Mouse (Mus musculus) stomach, postnatal 0 days (tissue): ENCODE results near the gene Mb21d2. TPM values are rescaled to one million over a fixed set of nuclear protein-coding genes. Genes with fewer than 3 reads are reported as not detected.

Experiments
- ATAC-seq: fragments of 200-750 bp; cut with Nextera tagmentation; 2 replicates; pipeline ENCODE4 v1.8.0; 2017; ENCODE audit not compliant: low FRiP score, low TSS enrichment
- DNase-seq: peaks from one replicate; pipeline ENCODE4 v3.0.0-alpha.2; 2016; ENCODE audit warnings: low spot score
- H3K27ac ChIP-seq: fragments of 300-500 bp; sonication (generic); replicated peaks from 2 replicates; pipeline ENCODE4 v1.5.1; 2014; ENCODE audit warnings: mild to moderate bottlenecking, control low read depth
- H3K27me3 ChIP-seq: fragments of 300-500 bp; sonication (generic); 2 replicates; pipeline ENCODE4 v1.6.1; 2014; ENCODE audit warnings: low read length; ENCODE audit not compliant: control insufficient read depth, insufficient read depth
- H3K36me3 ChIP-seq: fragments of 300-500 bp; sonication (generic); 2 replicates; pipeline ENCODE4 v1.6.1; 2014; ENCODE audit warnings: low read length, mixed read lengths; ENCODE audit not compliant: control insufficient read depth, insufficient read depth
- H3K4me1 ChIP-seq: fragments of 300-500 bp; sonication (generic); replicated peaks from 2 replicates; pipeline ENCODE4 v1.6.1; 2014; ENCODE audit warnings: antibody characterized with exemption; ENCODE audit not compliant: control insufficient read depth, insufficient read depth
- H3K4me2 ChIP-seq: fragments of 300-500 bp; sonication (generic); replicated peaks from 2 replicates; pipeline ENCODE4 v1.6.1; 2014; ENCODE audit warnings: low read depth, mild to moderate bottlenecking, control low read depth, moderate library complexity
- H3K4me3 ChIP-seq: fragments of 300-500 bp; sonication (generic); 2 replicates; pipeline ENCODE4 v1.5.1; 2014; ENCODE audit warnings: low read depth, low read length, control low read depth
- H3K9ac ChIP-seq: fragments of 300-500 bp; sonication (generic); 2 replicates; pipeline ENCODE4 v1.6.1; 2014; ENCODE audit warnings: mild to moderate bottlenecking, low read length, control low read depth, mixed read lengths
- H3K9me3 ChIP-seq: fragments of 300-500 bp; sonication (generic); 2 replicates; pipeline ENCODE4 v1.6.1; 2016; ENCODE audit warnings: low read length; ENCODE audit not compliant: control insufficient read depth
- CTCF ChIP-seq: IDR thresholded peaks from 2 replicates; pipeline ENCODE4 v1.5.1; 2016; ENCODE audit warnings: antibody characterized with exemption, low read depth, mild to moderate bottlenecking, moderate library complexity
- EP300 ChIP-seq: optimal IDR thresholded peaks from 2 replicates; pipeline ENCODE3; 2016; ENCODE audit warnings: antibody characterized with exemption
- WGBS: fragments of 180-500 bp; shearing (Covaris S2); extraction: QIAGEN DNeasy Blood & Tissue Kit; methylation state at CpG from one replicate; pipeline ENCODE4 v1.1.7; 2014; 5-methylcytosine and 5-hydroxymethylcytosine counted together
- polyA plus RNA-seq: library from polyadenylated mRNA; unstranded; fragments of >200 nt; fragmentation: Nextera tagmentation; extraction: Ambion mirVana; gene quantifications from 2 replicates; pipeline ENCODE4 v1.2.1, GENCODE M21; 2015

Gene Mb21d2
- polyA plus RNA-seq, 1 experiment from 2014 or later, result 4.8 TPM

- WGBS, result 50% methylated on average over 7 of the region's 7 CpGs
- DNase-seq (no peak), ATAC-seq (no peak)
- Histone ChIP-seq H3K4me1 (no peaks in the 10 kb centered on the region), H3K4me3 (no peak overlapping the region), H3K27me3 (no peaks in the 10 kb centered on the region), H3K4me2 (no peak overlapping the region), H3K9me3 (no peaks in the 10 kb centered on the region), H3K9ac (no peak overlapping the region), H3K27ac (no peak overlapping the region), H3K36me3 (no peaks in the 10 kb centered on the region)
- TF ChIP-seq CTCF (no peak), EP300 (no peak)
These were observed 6.8 kb upstream of the Mb21d2 start for GRCm38 (mm10) chr16:28936181-28936792.

- no peak overlapping the region for H3K4me3 ChIP-seq
- WGBS, result 83% methylated on average over 3 of the region's 3 CpGs
- H3K27me3 ChIP-seq, result no peaks in the 10 kb centered on the region
- no peaks in the 10 kb centered on the region for H3K4me1 ChIP-seq
- H3K4me2 ChIP-seq, result no peak overlapping the region
- H3K36me3 ChIP-seq, result no peaks in the 10 kb centered on the region
- no peak overlapping the region for H3K27ac ChIP-seq
- TF ChIP-seq CTCF (no peak), EP300 (no peak)
- ATAC-seq (no peak), DNase-seq (no peak)
- H3K9ac ChIP-seq, result no peak overlapping the region
- H3K9me3 ChIP-seq, result no peaks in the 10 kb centered on the region
These were observed 6.2 kb upstream of the Mb21d2 start for GRCm38 (mm10) chr16:28935701-28936100.

GRCm38 (mm10) chr16:28931213-28931612 is 1.7 kb upstream of the Mb21d2 start:
- ATAC-seq (no peak), DNase-seq (no peak)
- no peaks in the 10 kb centered on the region for H3K27me3 ChIP-seq
- no peak overlapping the region for H3K9ac ChIP-seq
- no peaks in the 10 kb centered on the region for H3K9me3 ChIP-seq
- H3K4me2 ChIP-seq, result no peak overlapping the region
- no peak for TF ChIP-seq CTCF
- no peak for TF ChIP-seq EP300
- H3K4me3 ChIP-seq, result no peak overlapping the region
- 76% methylated on average over 2 of the region's 2 CpGs for WGBS
- no peak overlapping the region for H3K27ac ChIP-seq
- H3K4me1 ChIP-seq, result 0 out of 2 replicates have a peak, but pooled peaks cover 2% of the 10 kb centered on the region
- no peaks in the 10 kb centered on the region for H3K36me3 ChIP-seq

- 29% methylated on average over 5 of the region's 5 CpGs for WGBS
- Histone ChIP-seq H3K27me3 (no peaks in the 10 kb centered on the region), H3K27ac (no peak overlapping the region), H3K4me2 (peak overlapping the region; percentile 93), H3K36me3 (no peaks in the 10 kb centered on the region), H3K4me1 (0 out of 2 replicates have a peak, but pooled peaks cover 2% of the 10 kb centered on the region), H3K4me3 (peak overlapping the region; percentile 91; the same call in 1 of the 2 replicates), H3K9ac (no peak overlapping the region; the same call in 1 of the 2 replicates), H3K9me3 (no peaks in the 10 kb centered on the region)
- TF ChIP-seq CTCF (no peak), EP300 (no peak)
- ATAC-seq, result no peak
- DNase-seq, result no peak
These were observed 953 bp upstream of the Mb21d2 start for GRCm38 (mm10) chr16:28930426-28930825.

GRCm38 (mm10) chr16:28929686-28930291 is 316 bp upstream of the Mb21d2 start:
- DNase-seq (peak; percentile 63), ATAC-seq (peak; percentile 81)
- under 1% methylated on average over 60 of the region's 66 CpGs for WGBS

GRCm38 (mm10) chr16:28928466-28928814 is 1.0 kb downstream of the Mb21d2 start:
- peak overlapping the region; percentile 93 for H3K4me2 ChIP-seq
- no peaks in the 10 kb centered on the region for H3K9me3 ChIP-seq
- 1% methylated on average over 10 of the region's 10 CpGs for WGBS
- peak overlapping the region; percentile 82 for H3K9ac ChIP-seq
- H3K4me1 ChIP-seq, result 0 out of 2 replicates have a peak, but pooled peaks cover 2% of the 10 kb centered on the region
- ATAC-seq (peak; percentile 53; the same call in 1 of the 2 replicates), DNase-seq (peak; percentile 57)
- peak overlapping the region; percentile 95; the same call in 1 of the 2 replicates for H3K27ac ChIP-seq
- H3K4me3 ChIP-seq, result peak overlapping the region; percentile 91
- TF ChIP-seq CTCF (peak; percentile 53), EP300 (no peak)
- H3K36me3 ChIP-seq, result no peaks in the 10 kb centered on the region; the same call in 1 of the 2 replicates
- no peaks in the 10 kb centered on the region for H3K27me3 ChIP-seq

More at GRCm38 (mm10) chr16:28929686-28930291, 316 bp upstream of the Mb21d2 start:
- TF ChIP-seq EP300 (no peak), CTCF (no peak)
- peak overlapping the region; percentile 91 for H3K4me3 ChIP-seq
- peak overlapping the region; percentile 93 for H3K4me2 ChIP-seq
- no peaks in the 10 kb centered on the region for H3K9me3 ChIP-seq
- no peaks in the 10 kb centered on the region for H3K36me3 ChIP-seq
- H3K9ac ChIP-seq, result peak overlapping the region; percentile 82
- H3K27me3 ChIP-seq, result no peaks in the 10 kb centered on the region
- peak overlapping the region; percentile 95 for H3K27ac ChIP-seq
- 0 out of 2 replicates have a peak, but pooled peaks cover 2% of the 10 kb centered on the region for H3K4me1 ChIP-seq
